Mouse (Mus musculus) B cell, adult 2 months (primary cell): ENCODE data around the gene Bphl.

Source experiments
- DNase-seq, 2 experiments: peaks; one replicate each; pipeline ENCODE4 v3.0.0; 2022

The Bphl gene

GRCm38 (mm10) chr13:34089358-34089757 is 52.0 kb downstream of the Bphl start:
- DNase-seq, result no peak

- no peak for DNase-seq
These were observed 58.4 kb downstream of the Bphl start for GRCm38 (mm10) chr13:34095542-34096435.

- no peak for DNase-seq
These were observed 59.1 kb downstream of the Bphl start for GRCm38 (mm10) chr13:34096455-34096854.

GRCm38 (mm10) chr13:34097086-34097485 is 59.7 kb downstream of the Bphl start:
- no peak for DNase-seq

GRCm38 (mm10) chr13:34100733-34101132 is 63.3 kb downstream of the Bphl start:
- no peak for DNase-seq

- DNase-seq, result no peak
These were observed 63.9 kb downstream of the Bphl start for GRCm38 (mm10) chr13:34101247-34101646.

- DNase-seq, result no peak
These were observed 64.5 kb downstream of the Bphl start for GRCm38 (mm10) chr13:34101908-34102307.

GRCm38 (mm10) chr13:34105364-34105763 is 68.0 kb downstream of the Bphl start:
- DNase-seq, result no peak

- no peak for DNase-seq
These were observed 68.9 kb downstream of the Bphl start for GRCm38 (mm10) chr13:34106256-34106655.

GRCm38 (mm10) chr13:34106999-34107398 is 69.6 kb downstream of the Bphl start:
- DNase-seq, result no peak

GRCm38 (mm10) chr13:34109035-34109676 is 71.8 kb downstream of the Bphl start:
- no peak for DNase-seq

- DNase-seq, result no peak
These were observed 72.3 kb downstream of the Bphl start for GRCm38 (mm10) chr13:34109677-34110058.

GRCm38 (mm10) chr13:34111019-34111418 is 73.6 kb downstream of the Bphl start:
- no peak for DNase-seq

- no peak for DNase-seq
These were observed 74.5 kb downstream of the Bphl start for GRCm38 (mm10) chr13:34111878-34112277.

GRCm38 (mm10) chr13:34112369-34113081 is 75.1 kb downstream of the Bphl start:
- DNase-seq, result no peak

- no peak for DNase-seq
These were observed 75.7 kb downstream of the Bphl start for GRCm38 (mm10) chr13:34113086-34113485.

- DNase-seq, result no peak
These were observed 77.3 kb downstream of the Bphl start for GRCm38 (mm10) chr13:34114654-34115053.

- no peak for DNase-seq
These were observed 79.1 kb downstream of the Bphl start for GRCm38 (mm10) chr13:34116508-34116907.

GRCm38 (mm10) chr13:34118816-34119215 is 81.4 kb downstream of the Bphl start:
- DNase-seq, result peak; percentile 15 to 24

- no peak for DNase-seq
These were observed 82.0 kb downstream of the Bphl start for GRCm38 (mm10) chr13:34119406-34119805.

GRCm38 (mm10) chr13:34120536-34120935 is 83.1 kb downstream of the Bphl start:
- no peak for DNase-seq
